Mouse (Mus musculus) thymus, adult 2 months (tissue): ENCODE measurements around the gene Mettl6.

ENCODE experiments used
- CTCF ChIP-seq: fragments of 200-500 bp; IDR thresholded peaks from 2 replicates; pipeline ENCODE4 v1.5.1; 2012; ENCODE audit warnings: mild to moderate bottlenecking, control low read depth, low read length, moderate library complexity, borderline replicate concordance; ENCODE audit not compliant: control insufficient read depth, poor library complexity, insufficient read depth; ENCODE audit errors: extremely low read depth
- POLR2A ChIP-seq: fragments of 200-500 bp; IDR thresholded peaks from 2 replicates; pipeline ENCODE4 v1.6.1; 2012; ENCODE audit warnings: mild to moderate bottlenecking, low read length, control low read depth, moderate library complexity; ENCODE audit not compliant: control insufficient read depth, poor library complexity, insufficient read depth; ENCODE audit errors: extremely low read depth

GRCm38 (mm10) chr14:31486465-31486864 is 8.4 kb downstream of the Mettl6 start:
- no peak for TF ChIP-seq POLR2A
- TF ChIP-seq CTCF: no peak
